Mouse (Mus musculus) hindbrain, embryonic 16.5 days (tissue): Measurements from ENCODE around the gene Gm21477. TPM values are rescaled to one million over a fixed set of nuclear protein-coding genes. Genes with fewer than 3 reads are reported as not detected.
"Not testable (repeated sequence)": the region's sequence is repeated elsewhere in the genome, so short reads cannot be mapped to it uniquely, and the experiment has no call there.

Source experiments
- ATAC-seq: fragments of 200-750 bp; cut with Nextera tagmentation; 2 replicates; pipeline ENCODE4 v1.8.0; 2017; ENCODE audit warnings: moderate TSS enrichment, moderate library complexity
- H3K27ac ChIP-seq: fragments of 300-500 bp; sonication (generic); 2 replicates; pipeline ENCODE4 v1.5.1; 2014; ENCODE audit warnings: low read depth, mild to moderate bottlenecking, control low read depth, low read length, moderate library complexity
- H3K27me3 ChIP-seq: fragments of 300-500 bp; sonication (generic); replicated peaks from 2 replicates; pipeline ENCODE4 v1.6.1; 2014; ENCODE audit warnings: low read length; ENCODE audit not compliant: control insufficient read depth, insufficient read depth
- H3K36me3 ChIP-seq: fragments of 300-500 bp; sonication (generic); 2 replicates; pipeline ENCODE4 v1.6.1; 2014; ENCODE audit warnings: mild to moderate bottlenecking, low read length, moderate library complexity, mixed read lengths; ENCODE audit not compliant: control insufficient read depth, insufficient read depth
- H3K4me1 ChIP-seq: fragments of 300-500 bp; sonication (generic); 2 replicates; pipeline ENCODE4 v1.6.1; 2014; ENCODE audit warnings: low read depth, low read length; ENCODE audit not compliant: control insufficient read depth, insufficient read depth
- H3K4me2 ChIP-seq: fragments of 300-500 bp; sonication (generic); 2 replicates; pipeline ENCODE4 v1.6.1; 2014; ENCODE audit warnings: mild to moderate bottlenecking, low read length, control low read depth, moderate library complexity
- H3K4me3 ChIP-seq: fragments of 300-500 bp; sonication (generic); 2 replicates; pipeline ENCODE4 v1.5.1; 2014; ENCODE audit warnings: mild to moderate bottlenecking, low read length, control low read depth, moderate library complexity
- H3K9ac ChIP-seq: fragments of 300-500 bp; sonication (generic); 2 replicates; pipeline ENCODE4 v1.6.1; 2014; ENCODE audit warnings: low read depth, mild to moderate bottlenecking, control low read depth, low read length, moderate library complexity
- H3K9me3 ChIP-seq: fragments of 300-500 bp; sonication (generic); 2 replicates; pipeline ENCODE4 v1.6.1; 2014; ENCODE audit warnings: mild to moderate bottlenecking, low read length, moderate library complexity; ENCODE audit not compliant: control insufficient read depth
- WGBS: fragments of 180-500 bp; shearing (Covaris S2); extraction: QIAGEN DNeasy Blood & Tissue Kit; methylation state at CpG from one replicate; pipeline ENCODE4 v1.1.7; 2014; 5-methylcytosine and 5-hydroxymethylcytosine counted together
- polyA plus RNA-seq: library from polyadenylated mRNA; unstranded; fragments of >200 nt; fragmentation: Nextera tagmentation; extraction: Ambion mirVana; gene quantifications from 2 replicates; pipeline ENCODE4 v1.2.1, GENCODE M21; 2015

The Gm21477 gene
- polyA plus RNA-seq, result not detected in 2 replicates

GRCm38 (mm10) chrY:87116521-87116920, at the start of gene Gm21477:
Gm21477 (plus strand) TSS chrY:87116821.
- not testable (repeated sequence) for H3K36me3 ChIP-seq, H3K9me3 ChIP-seq, ATAC-seq, H3K27me3 ChIP-seq, H3K27ac ChIP-seq, H3K9ac ChIP-seq, H3K4me1 ChIP-seq, H3K4me3 ChIP-seq, H3K4me2 ChIP-seq
- no CpG with 5 or more reads among the region's 6 CpGs for WGBS
